Mouse (Mus musculus) left cerebral cortex, postnatal 14 days (tissue): ENCODE results near the gene Gm13723. TPM values are rescaled to one million over a fixed set of nuclear protein-coding genes. Genes with fewer than 3 reads are reported as not detected.

Experiments
- DNase-seq, 2 experiments: peaks; one replicate each; pipeline ENCODE4 v3.0.0; 2021 to 2022; ENCODE audit warnings: low spot score in 2 of 2, mixed read lengths in 1 of 2
- intact Hi-C: fragments of 180-260 bp; cut with DNase I; formaldehyde crosslinking; loops from one replicate; pipeline ENCODE4 v1.15.1; 2025
- long read RNA-seq, 2 experiments: library from polyadenylated mRNA; stranded (forward); transcript quantifications; one replicate each; pipeline ENCODE4 v2.0.0; 2021
- total RNA-seq, 2 experiments: library from RNA; stranded (reverse); gene quantifications; 2 replicates each; pipeline ENCODE4 v1.2.3; 2021

Gene Gm13723
- total RNA-seq, result not detected
- long read RNA-seq, experiment 1, result 0 reads
- long read RNA-seq, experiment 2, result 0 reads

GRCm38 (mm10) chr2:86874702-86875101 is at the start of gene Gm13723:
Gene Gm13723, minus strand, starts transcription at chr2:86874802.
- no peak for DNase-seq
- intact Hi-C loops, result no loop called here

- intact Hi-C loops, result no loop called here
These were observed 31.0 kb upstream of the Gm13723 start for GRCm38 (mm10) chr2:86905647-86906046.

GRCm38 (mm10) chr2:86892116-86892515 is 17.5 kb upstream of the Gm13723 start, which contains the start of gene Olfr1097:
Gene Olfr1097, minus strand, starts transcription at chr2:86892216.
- intact Hi-C loops, result no loop called here
- no peak for DNase-seq

More at GRCm38 (mm10) chr2:86905647-86906046, 31.0 kb upstream of the Gm13723 start:
- DNase-seq, result peak in 1 of 2 experiments; percentile 6

GRCm38 (mm10) chr2:86851596-86851995 is 23.0 kb downstream of the Gm13723 start, which contains the start of gene Olfr1095:
Gene Olfr1095, minus strand, starts transcription at chr2:86851696.
- intact Hi-C loops, result no loop called here
- DNase-seq, result no peak

GRCm38 (mm10) chr2:86824363-86824762 is 50.2 kb downstream of the Gm13723 start, which contains the start of gene Olfr1094:
Gene Olfr1094, plus strand, starts transcription at chr2:86824663.
- no peak for DNase-seq
- intact Hi-C loops, result no loop called here

Other genes with a start within 250 kb of the Gm13723 start
- not detected for gene Olfr1084, start 235.1 kb downstream of the Gm13723 start, total RNA-seq
- gene Olfr1085, start 212.8 kb downstream of the Gm13723 start, total RNA-seq, result not detected
- not detected for gene Olfr1086, start 194.7 kb downstream of the Gm13723 start, total RNA-seq
- gene Olfr1087, start 176.4 kb downstream of the Gm13723 start, total RNA-seq, result not detected
- not detected for gene Olfr1089, start 141.1 kb downstream of the Gm13723 start, total RNA-seq
- gene Olfr1090, start 115.8 kb downstream of the Gm13723 start, total RNA-seq, result not detected
- not detected for gene Olfr1093, start 92.3 kb downstream of the Gm13723 start, total RNA-seq
- gene Olfr141, start 64.8 kb downstream of the Gm13723 start, total RNA-seq, result not detected
- gene Olfr1094, start 50.1 kb downstream of the Gm13723 start, total RNA-seq, result not detected
- not detected for gene Olfr1095, start 23.1 kb downstream of the Gm13723 start, total RNA-seq
- not detected for gene Olfr1097, start 17.4 kb upstream of the Gm13723 start, total RNA-seq
- not detected for gene Olfr1098, start 49.7 kb upstream of the Gm13723 start, total RNA-seq
- not detected for gene Olfr1099, start 85.9 kb upstream of the Gm13723 start, total RNA-seq
- gene Olfr1100, start 105.2 kb upstream of the Gm13723 start, total RNA-seq, result not detected
- gene Olfr1101, start 116.4 kb upstream of the Gm13723 start, total RNA-seq, result not detected
- gene Olfr1102, start 123.6 kb upstream of the Gm13723 start, total RNA-seq, result not detected
- gene Olfr1104, start 152.3 kb upstream of the Gm13723 start, total RNA-seq, result not detected
- not detected for gene Olfr1105, start 161.7 kb upstream of the Gm13723 start, total RNA-seq
- gene Olfr1106, start 177.5 kb upstream of the Gm13723 start, total RNA-seq, result not detected
- gene Olfr1107, start 201.0 kb upstream of the Gm13723 start, total RNA-seq, result not detected
- not detected for gene Olfr1109, start 221.2 kb upstream of the Gm13723 start, total RNA-seq
- gene Olfr259, start 239.8 kb upstream of the Gm13723 start, total RNA-seq, result not detected